Mouse (Mus musculus) small intestine, adult 2 months (tissue): Measurements from ENCODE around the gene Clybl. TPM values are rescaled to one million over a fixed set of nuclear protein-coding genes. Genes with fewer than 3 reads are reported as not detected.

ENCODE experiments used
- H3K27ac ChIP-seq: fragments of 200-500 bp; 2 replicates; pipeline ENCODE4 v1.5.1; 2012; ENCODE audit warnings: low read depth, low read length, control low read depth, inconsistent platforms; ENCODE audit not compliant: insufficient read depth
- H3K27me3 ChIP-seq: fragments of 200-500 bp; 2 replicates; pipeline ENCODE4 v1.6.1; 2012; ENCODE audit warnings: mild to moderate bottlenecking, moderate library complexity, low read length, inconsistent platforms; ENCODE audit not compliant: control insufficient read depth, insufficient read depth
- H3K36me3 ChIP-seq: fragments of 200-500 bp; 2 replicates; pipeline ENCODE4 v1.6.1; 2012; ENCODE audit warnings: mild to moderate bottlenecking, low read length, control low read depth, inconsistent platforms; ENCODE audit not compliant: control insufficient read depth, insufficient read depth
- H3K4me1 ChIP-seq: fragments of 200-500 bp; 2 replicates; pipeline ENCODE4 v1.6.1; 2012; ENCODE audit warnings: low read length, inconsistent platforms, mixed read lengths; ENCODE audit not compliant: control insufficient read depth, insufficient read depth, insufficient read length
- H3K4me3 ChIP-seq: fragments of 200-500 bp; 2 replicates; pipeline ENCODE4 v1.5.1; 2012; ENCODE audit warnings: low read depth, mild to moderate bottlenecking, control low read depth, inconsistent platforms, low read length, moderate library complexity
- CTCF ChIP-seq: fragments of 200-500 bp; IDR thresholded peaks from 2 replicates; pipeline ENCODE4 v1.5.1; 2012; ENCODE audit warnings: low read depth, mild to moderate bottlenecking, control low read depth, inconsistent platforms, low read length, moderate library complexity, mixed read lengths; ENCODE audit not compliant: insufficient replicate concordance, insufficient read length; ENCODE audit errors: extremely low read depth
- POLR2A ChIP-seq: fragments of 200-500 bp; IDR thresholded peaks from 2 replicates; pipeline ENCODE4 v1.6.1; 2012; ENCODE audit warnings: low read depth, mild to moderate bottlenecking, control low read depth, inconsistent platforms, low read length, moderate library complexity
- WGBS: fragments of 180-500 bp; shearing (Covaris S2); methylation state at CpG from one replicate; pipeline ENCODE4 v1.1.7; 2018; 5-methylcytosine and 5-hydroxymethylcytosine counted together
- polyA plus RNA-seq: library from polyadenylated mRNA; depleted of rRNA; stranded (reverse); fragments of >200 nt; gene quantifications from 2 replicates; pipeline ENCODE4 v1.2.3, GENCODE M21; 2012

Gene Clybl
- polyA plus RNA-seq, 1 experiment = 3.1 TPM

- Histone ChIP-seq H3K4me3 (no peak overlapping the region), H3K36me3 (no peaks in the 10 kb centered on the region), H3K27ac (no peak overlapping the region), H3K4me1 (no peaks in the 10 kb centered on the region), H3K27me3 (no peaks in the 10 kb centered on the region)
- TF ChIP-seq POLR2A (no peak), CTCF (no peak)
- 48% methylated on average over 6 of the region's 6 CpGs for WGBS
Observed at GRCm38 (mm10) chr14:122363156-122363555, 181.7 kb downstream of the Clybl start.

- Histone ChIP-seq H3K4me3 (no peak overlapping the region), H3K27ac (no peak overlapping the region), H3K27me3 (no peaks in the 10 kb centered on the region), H3K4me1 (no peaks in the 10 kb centered on the region), H3K36me3 (no peaks in the 10 kb centered on the region)
- 95% methylated on average over 3 of the region's 3 CpGs for WGBS
- TF ChIP-seq POLR2A (no peak), CTCF (no peak)
Observed at GRCm38 (mm10) chr14:122364026-122364425, 182.5 kb downstream of the Clybl start.

GRCm38 (mm10) chr14:122367252-122367868, 185.9 kb downstream of the Clybl start:
- H3K27ac ChIP-seq = no peak overlapping the region
- no peaks in the 10 kb centered on the region for H3K36me3 ChIP-seq
- no peak for TF ChIP-seq CTCF
- no peak for TF ChIP-seq POLR2A
- H3K4me3 ChIP-seq = no peak overlapping the region
- WGBS = 92% methylated on average over 28 of the region's 28 CpGs
- no peaks in the 10 kb centered on the region for H3K27me3 ChIP-seq
- H3K4me1 ChIP-seq = no peaks in the 10 kb centered on the region

- Histone ChIP-seq H3K4me1 (no peaks in the 10 kb centered on the region), H3K36me3 (no peaks in the 10 kb centered on the region), H3K27me3 (no peaks in the 10 kb centered on the region), H3K4me3 (no peak overlapping the region), H3K27ac (no peak overlapping the region)
- 83% methylated on average over 3 of the region's 3 CpGs for WGBS
- TF ChIP-seq POLR2A = no peak
- no peak for TF ChIP-seq CTCF
Observed at GRCm38 (mm10) chr14:122367882-122368418, 186.4 kb downstream of the Clybl start.

- Histone ChIP-seq H3K36me3 (no peaks in the 10 kb centered on the region), H3K27ac (no peak overlapping the region), H3K4me3 (no peak overlapping the region), H3K4me1 (no peaks in the 10 kb centered on the region), H3K27me3 (no peaks in the 10 kb centered on the region)
- WGBS = 82% methylated on average over 8 of the region's 8 CpGs
- TF ChIP-seq POLR2A (no peak), CTCF (no peak)
Observed at GRCm38 (mm10) chr14:122368501-122368900, 187.0 kb downstream of the Clybl start.

GRCm38 (mm10) chr14:122371979-122372378, 190.5 kb downstream of the Clybl start:
- 67% methylated on average over 5 of the region's 5 CpGs for WGBS
- Histone ChIP-seq H3K4me3 (no peak overlapping the region), H3K4me1 (no peaks in the 10 kb centered on the region), H3K36me3 (no peaks in the 10 kb centered on the region), H3K27me3 (no peaks in the 10 kb centered on the region), H3K27ac (no peak overlapping the region)
- TF ChIP-seq CTCF (no peak), POLR2A (no peak)

- H3K36me3 ChIP-seq = no peaks in the 10 kb centered on the region
- no peak overlapping the region for H3K27ac ChIP-seq
- TF ChIP-seq POLR2A (no peak), CTCF (no peak)
- no peaks in the 10 kb centered on the region for H3K27me3 ChIP-seq
- no peaks in the 10 kb centered on the region for H3K4me1 ChIP-seq
- 70% methylated on average over 19 of the region's 19 CpGs for WGBS
- no peak overlapping the region for H3K4me3 ChIP-seq
Observed at GRCm38 (mm10) chr14:122373458-122373857, 192.0 kb downstream of the Clybl start.
